Mouse (Mus musculus): ENCODE measurements at regions not wholly inside any gene's neighbourhood (a gene's known extent, or its start where the extent isn't known, plus 50 kb on each side); places are given as distances from the start of the nearest gene placed in this dataset.

DNA sequence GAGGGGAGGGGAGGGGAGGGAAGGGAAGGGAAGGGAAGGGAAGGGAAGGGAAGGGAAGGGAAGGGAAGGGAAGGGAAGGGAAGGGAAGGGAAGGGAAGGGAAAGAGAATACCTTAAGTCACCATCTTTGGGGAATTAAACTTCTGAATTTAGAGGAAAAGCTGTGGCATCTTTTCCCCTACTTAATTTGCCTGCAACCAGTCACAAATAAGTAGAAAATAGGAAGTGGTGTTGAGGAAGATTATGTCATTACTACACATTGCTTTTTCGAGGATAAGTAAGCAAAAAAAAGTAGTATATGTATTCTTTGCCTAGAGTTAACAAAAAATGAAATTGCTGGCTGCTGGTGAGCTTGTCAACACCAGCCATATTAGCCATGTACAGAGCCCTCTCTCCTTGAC, 51.4 kb upstream of the Nr4a2 start:
- TF ChIP-seq POLR2A (IDR thresholded peaks at IDR 0.05; ENCODE audit: insufficient read depth, low read depth, low read length): no peak
- no peak for TF ChIP-seq CTCF (IDR thresholded peaks at IDR 0.05)

Measured in heart, adult 2 months (tissue).